Mouse (Mus musculus): ENCODE results near the gene Gm45213.

Gene Gm45213

GRCm38 (mm10) chr7:66106581-66107056 is 63.2 kb downstream of the Gm45213 start:
- no peak for DNase-seq (ENCODE audit: low read depth, low spot score)

GRCm38 (mm10) chr7:66107206-66107605 is 63.8 kb downstream of the Gm45213 start:
- no peak for DNase-seq (ENCODE audit: low read depth, low spot score)

- no peak for DNase-seq (ENCODE audit: low read depth, low spot score)
Measured at GRCm38 (mm10) chr7:66107930-66108329, 64.5 kb downstream of the Gm45213 start.

GRCm38 (mm10) chr7:66108961-66109854 is 65.8 kb downstream of the Gm45213 start, which contains the start of gene Chsy1:
Gene Chsy1 (plus strand): TSS chr7:66109515.
- peak; percentile 69 for DNase-seq (ENCODE audit: low read depth, low spot score)

GRCm38 (mm10) chr7:66109855-66110635 is 66.6 kb downstream of the Gm45213 start:
- peak; percentile 52 for DNase-seq (ENCODE audit: low read depth, low spot score)

GRCm38 (mm10) chr7:66110636-66111112 is 67.3 kb downstream of the Gm45213 start:
- peak; percentile 73 for DNase-seq (ENCODE audit: low read depth, low spot score)

GRCm38 (mm10) chr7:66111211-66111610 is 67.8 kb downstream of the Gm45213 start:
- no peak for DNase-seq (ENCODE audit: low read depth, low spot score)

All from retina, adult 2 months (tissue).